Mouse (Mus musculus) liver, postnatal 0 days (tissue): Measurements from ENCODE around the gene Aqp9. TPM values are rescaled to one million over a fixed set of nuclear protein-coding genes. Genes with fewer than 3 reads are reported as not detected.
"Not testable (repeated sequence)": the region's sequence is repeated elsewhere in the genome, so short reads cannot be mapped to it uniquely, and the experiment has no call there.

Source experiments
- ATAC-seq: fragments of 200-750 bp; cut with Nextera tagmentation; 2 replicates; pipeline ENCODE4 v1.8.0; 2017; ENCODE audit warnings: mild to moderate bottlenecking, moderate library complexity
- DNase-seq: peaks from one replicate; pipeline ENCODE4 v3.0.0-alpha.2; 2016
- H3K27ac ChIP-seq: fragments of 300-500 bp; sonication (generic); 2 replicates; pipeline ENCODE4 v1.5.1; 2014; ENCODE audit warnings: antibody characterized with exemption, moderate library complexity, mild to moderate bottlenecking, low read depth
- H3K27me3 ChIP-seq: fragments of 300-500 bp; sonication (generic); 2 replicates; pipeline ENCODE4 v1.6.1; 2014; ENCODE audit warnings: low read length, control low read depth, mixed read lengths; ENCODE audit not compliant: insufficient read depth
- H3K36me3 ChIP-seq: fragments of 300-500 bp; sonication (generic); replicated peaks from 2 replicates; pipeline ENCODE4 v1.6.1; 2014; ENCODE audit warnings: mild to moderate bottlenecking, control low read depth, low read length, moderate library complexity, mixed read lengths; ENCODE audit not compliant: insufficient read depth
- H3K4me1 ChIP-seq: fragments of 300-500 bp; sonication (generic); 2 replicates; pipeline ENCODE4 v1.6.1; 2014; ENCODE audit warnings: antibody characterized with exemption, mild to moderate bottlenecking, control low read depth; ENCODE audit not compliant: insufficient read depth
- H3K4me2 ChIP-seq: fragments of 300-500 bp; sonication (generic); 2 replicates; pipeline ENCODE4 v1.6.1; 2014; ENCODE audit warnings: low read depth, mild to moderate bottlenecking, low read length, moderate library complexity, mixed read lengths
- H3K4me3 ChIP-seq: fragments of 300-500 bp; sonication (generic); 2 replicates; pipeline ENCODE4 v1.5.1; 2014; ENCODE audit warnings: low read depth, low read length
- H3K9ac ChIP-seq: fragments of 300-500 bp; sonication (generic); replicated peaks from 2 replicates; pipeline ENCODE4 v1.6.1; 2014; ENCODE audit warnings: mild to moderate bottlenecking, moderate library complexity
- H3K9me3 ChIP-seq: fragments of 300-500 bp; sonication (generic); 2 replicates; pipeline ENCODE4 v1.6.1; 2016; ENCODE audit warnings: mild to moderate bottlenecking, control low read depth, low read length, mixed read lengths
- CTCF ChIP-seq: sonication (generic); IDR thresholded peaks from 2 replicates; pipeline ENCODE4 v1.5.1; 2016; ENCODE audit warnings: antibody characterized with exemption, low read depth
- EP300 ChIP-seq: IDR thresholded peaks from 2 replicates; pipeline ENCODE4 v1.6.1; 2016; ENCODE audit warnings: antibody characterized with exemption, low read depth, mild to moderate bottlenecking
- WGBS: fragments of 180-500 bp; shearing (Covaris S2); extraction: QIAGEN DNeasy Blood & Tissue Kit; methylation state at CpG from one replicate; pipeline ENCODE4 v1.1.7; 2014; ENCODE audit not compliant: insufficient replicate concordance; 5-methylcytosine and 5-hydroxymethylcytosine counted together
- polyA plus RNA-seq: library from polyadenylated mRNA; unstranded; fragments of >200 nt; fragmentation: Nextera tagmentation; extraction: Ambion mirVana; gene quantifications from 2 replicates; pipeline ENCODE4 v1.2.1, GENCODE M21; 2015

Aqp9 gene
- polyA plus RNA-seq, 1 experiment from 2014 or later: 75.4 TPM

DNA sequence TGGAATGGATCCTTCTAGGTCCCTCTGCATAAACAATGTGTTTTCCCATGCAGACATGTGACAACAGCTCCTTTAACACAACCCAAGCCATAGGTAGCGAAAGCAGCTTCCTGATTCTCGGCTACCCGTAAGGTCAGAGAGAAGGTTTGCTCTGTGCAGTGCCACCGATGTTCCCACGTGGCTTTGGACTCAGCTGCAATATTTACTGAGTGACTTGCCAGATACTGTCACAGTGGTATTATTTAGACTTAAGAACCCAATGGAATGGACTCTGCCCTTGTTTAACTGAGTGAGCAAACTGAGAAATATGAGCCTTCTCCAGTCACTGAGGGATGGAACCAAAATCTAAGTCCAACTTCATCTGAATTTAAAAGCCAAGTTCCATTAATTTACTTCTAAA lies 35.3 kb downstream of the Aqp9 start:
- TF ChIP-seq CTCF (no peak), EP300 (0 out of 2 replicates have a peak, but pooled peaks have one; percentile 38)
- no peak overlapping the region for H3K9ac ChIP-seq
- ATAC-seq (peak; percentile 57), DNase-seq (peak; percentile 26)
- no peaks in the 10 kb centered on the region for H3K27me3 ChIP-seq
- no peak overlapping the region for H3K4me3 ChIP-seq
- H3K9me3 ChIP-seq: no peaks in the 10 kb centered on the region
- peak overlapping the region; percentile 86 for H3K27ac ChIP-seq
- peaks cover 6% of the 10 kb centered on the region; the same call in 1 of the 2 replicates for H3K36me3 ChIP-seq
- peaks cover 22% of the 10 kb centered on the region for H3K4me1 ChIP-seq
- H3K4me2 ChIP-seq: no peak overlapping the region
- 62% methylated on average over 5 of the region's 5 CpGs for WGBS

DNA sequence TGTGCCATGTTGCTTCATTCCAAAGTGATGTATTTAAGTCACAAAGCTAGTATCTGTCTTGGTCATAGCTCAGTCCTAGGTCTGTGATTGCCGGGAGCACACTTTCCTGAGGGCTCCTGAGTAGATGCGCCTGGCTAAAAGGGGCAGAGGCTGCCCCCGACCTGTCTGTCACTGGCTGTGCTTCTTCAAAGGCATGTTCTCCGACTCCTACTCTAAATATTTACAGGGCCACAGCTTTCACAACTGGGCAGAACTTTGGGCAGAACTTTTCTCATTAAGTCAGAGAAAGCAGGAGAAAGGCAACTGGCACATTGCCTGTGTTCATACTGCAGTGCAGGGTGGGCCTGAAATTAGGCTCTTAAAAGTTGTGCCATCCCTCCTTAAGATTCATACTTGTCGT lies 36.7 kb downstream of the Aqp9 start:
- no peaks in the 10 kb centered on the region for H3K9me3 ChIP-seq
- H3K27me3 ChIP-seq: no peaks in the 10 kb centered on the region
- peak; percentile 44 for DNase-seq
- H3K9ac ChIP-seq: 0 out of 2 replicates have a peak overlapping the region, but pooled peaks have one; percentile 7
- peak overlapping the region; percentile 86 for H3K27ac ChIP-seq
- H3K4me1 ChIP-seq: peaks cover 16% of the 10 kb centered on the region
- WGBS: 53% methylated on average over 5 of the region's 5 CpGs
- TF ChIP-seq EP300 (peak; percentile 73; the same call in 1 of the 2 replicates), CTCF (no peak)
- peak; percentile 79 for ATAC-seq
- no peak overlapping the region for H3K4me2 ChIP-seq
- peaks cover 6% of the 10 kb centered on the region; the same call in 1 of the 2 replicates for H3K36me3 ChIP-seq
- H3K4me3 ChIP-seq: no peak overlapping the region

DNA sequence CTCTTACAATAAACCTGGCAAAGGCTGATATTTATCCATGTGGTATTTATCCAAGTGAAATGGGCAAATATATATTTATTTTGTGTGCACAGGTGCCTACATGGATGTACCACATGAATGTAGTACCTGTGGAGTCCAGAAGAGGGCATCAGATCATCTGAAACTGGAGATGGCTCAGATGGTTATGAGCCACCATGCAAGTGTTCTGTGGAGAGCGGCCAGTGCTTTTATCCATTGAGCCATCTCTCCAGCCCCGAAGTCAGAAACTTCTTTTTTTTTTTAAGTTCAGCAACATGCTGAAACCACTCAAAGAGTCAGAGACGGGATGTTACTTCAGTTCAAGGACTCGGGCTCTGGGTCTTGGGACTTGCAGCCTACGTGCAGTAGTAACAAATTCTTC lies 39.6 kb downstream of the Aqp9 start:
- 36% methylated on average over 5 of the region's 5 CpGs for WGBS
- H3K4me3 ChIP-seq: no peak overlapping the region
- TF ChIP-seq CTCF (peak; percentile 96), EP300 (no peak)
- no peak overlapping the region for H3K4me2 ChIP-seq
- no peaks in the 10 kb centered on the region for H3K27me3 ChIP-seq
- ATAC-seq (peak; percentile 51), DNase-seq (peak; percentile 78)
- H3K36me3 ChIP-seq: peaks cover 12% of the 10 kb centered on the region
- H3K9me3 ChIP-seq: no peaks in the 10 kb centered on the region
- H3K27ac ChIP-seq: no peak overlapping the region
- H3K9ac ChIP-seq: no peak overlapping the region
- peaks cover 11% of the 10 kb centered on the region for H3K4me1 ChIP-seq

GRCm38 (mm10) chr9:71126205-71126604 lies 42.3 kb downstream of the Aqp9 start:
- Histone ChIP-seq H3K36me3 (peaks cover 20% of the 10 kb centered on the region), H3K27ac (no peak overlapping the region), H3K9ac (no peak overlapping the region), H3K4me2 (no peak overlapping the region), H3K4me3 (no peak overlapping the region), H3K4me1 (no peaks in the 10 kb centered on the region), H3K9me3 (no peaks in the 10 kb centered on the region), H3K27me3 (no peaks in the 10 kb centered on the region)
- DNase-seq: no peak
- ATAC-seq: no peak
- 40% methylated on average over 2 of the region's 2 CpGs for WGBS
- TF ChIP-seq EP300: no peak
- TF ChIP-seq CTCF: peak; percentile 63

GRCm38 (mm10) chr9:71123095-71123494 lies 45.4 kb downstream of the Aqp9 start:
- H3K9me3 ChIP-seq, H3K27me3 ChIP-seq, ATAC-seq, H3K9ac ChIP-seq, DNase-seq, H3K4me3 ChIP-seq, H3K4me2 ChIP-seq, H3K27ac ChIP-seq, H3K4me1 ChIP-seq: not testable (repeated sequence)
- peaks cover 14% of the 10 kb centered on the region for H3K36me3 ChIP-seq
- WGBS: 83% methylated on average over 7 of the region's 8 CpGs
- peak; percentile 33; the same call in 1 of the 2 replicates for TF ChIP-seq CTCF

GRCm38 (mm10) chr9:71120924-71121323 lies 47.6 kb downstream of the Aqp9 start:
- Histone ChIP-seq H3K27me3 (no peaks in the 10 kb centered on the region), H3K36me3 (peaks cover 9% of the 10 kb centered on the region; the same call in 1 of the 2 replicates), H3K27ac (no peak overlapping the region), H3K9ac (no peak overlapping the region), H3K9me3 (no peaks in the 10 kb centered on the region), H3K4me3 (no peak overlapping the region), H3K4me1 (no peaks in the 10 kb centered on the region), H3K4me2 (no peak overlapping the region)
- DNase-seq (no peak), ATAC-seq (no peak)
- WGBS: 85% methylated on average over 9 of the region's 9 CpGs
- no peak for TF ChIP-seq EP300
- peak; percentile 24; the same call in 1 of the 2 replicates for TF ChIP-seq CTCF
